Mouse (Mus musculus) midbrain, embryonic 10.5 days (tissue): ENCODE data around the gene Fermt2. TPM values are rescaled to one million over a fixed set of nuclear protein-coding genes. Genes with fewer than 3 reads are reported as not detected.

Experiments used
- DNase-seq: peaks from one replicate; pipeline ENCODE4 v3.0.0-alpha.2; 2017; ENCODE audit warnings: low spot score
- H3K27ac ChIP-seq: fragments of 300-500 bp; sonication (generic); replicated peaks from 2 replicates; pipeline ENCODE4 v1.5.1; 2016; ENCODE audit warnings: mild to moderate bottlenecking
- H3K27me3 ChIP-seq: fragments of 300-500 bp; sonication (generic); 2 replicates; pipeline ENCODE4 v1.6.1; 2016; ENCODE audit warnings: low read depth, mild to moderate bottlenecking; ENCODE audit not compliant: poor library complexity, severe bottlenecking
- H3K36me3 ChIP-seq: fragments of 300-500 bp; sonication (generic); 2 replicates; pipeline ENCODE4 v1.6.1; 2016; ENCODE audit warnings: mild to moderate bottlenecking, moderate library complexity
- H3K4me1 ChIP-seq: fragments of 300-500 bp; sonication (generic); 2 replicates; pipeline ENCODE4 v1.6.1; 2016
- H3K4me3 ChIP-seq: fragments of 300-500 bp; sonication (generic); 2 replicates; pipeline ENCODE4 v1.5.1; 2016; ENCODE audit warnings: mild to moderate bottlenecking, moderate library complexity
- H3K9me3 ChIP-seq: fragments of 300-500 bp; sonication (generic); replicated peaks from 2 replicates; pipeline ENCODE4 v1.6.1; 2016; ENCODE audit warnings: mild to moderate bottlenecking
- WGBS: fragments of 180-500 bp; shearing (Covaris S2); methylation state at CpG from one replicate; pipeline ENCODE4 v1.1.7; 2016; 5-methylcytosine and 5-hydroxymethylcytosine counted together
- polyA plus RNA-seq: library from polyadenylated mRNA; unstranded; fragments of >200 nt; fragmentation: Nextera tagmentation; extraction: Ambion mirVana; gene quantifications from 2 replicates; pipeline ENCODE4 v1.2.1, GENCODE M21; 2016

Fermt2 gene
- polyA plus RNA-seq, 1 experiment from 2014 or later, result 82.8 TPM

DNA sequence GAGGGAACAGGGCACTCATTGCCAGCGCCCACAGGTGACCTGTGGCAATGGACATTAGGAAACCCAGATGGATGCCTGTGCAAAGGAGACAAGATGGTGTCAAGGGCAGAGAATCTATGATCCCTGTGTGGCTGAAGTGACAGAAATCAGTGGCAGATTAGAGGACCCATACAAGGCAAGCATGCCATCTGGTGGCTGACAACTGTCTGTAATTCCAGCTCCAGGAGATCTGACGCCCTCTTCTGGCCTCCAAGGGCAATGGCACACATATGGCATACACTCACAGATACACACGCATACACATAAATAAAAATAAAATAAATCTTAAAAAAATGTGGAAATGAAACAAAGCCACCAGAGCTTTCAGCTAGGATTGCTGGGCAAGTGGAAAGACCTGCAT is 18.2 kb upstream of the Fermt2 start:
- H3K27me3 ChIP-seq, result no peaks in the 10 kb centered on the region
- 71% methylated on average over 3 of the region's 3 CpGs for WGBS
- no peak overlapping the region for H3K27ac ChIP-seq
- H3K9me3 ChIP-seq, result no peaks in the 10 kb centered on the region
- no peak for DNase-seq
- no peaks in the 10 kb centered on the region for H3K36me3 ChIP-seq
- H3K4me3 ChIP-seq, result no peak overlapping the region
- H3K4me1 ChIP-seq, result no peaks in the 10 kb centered on the region

DNA sequence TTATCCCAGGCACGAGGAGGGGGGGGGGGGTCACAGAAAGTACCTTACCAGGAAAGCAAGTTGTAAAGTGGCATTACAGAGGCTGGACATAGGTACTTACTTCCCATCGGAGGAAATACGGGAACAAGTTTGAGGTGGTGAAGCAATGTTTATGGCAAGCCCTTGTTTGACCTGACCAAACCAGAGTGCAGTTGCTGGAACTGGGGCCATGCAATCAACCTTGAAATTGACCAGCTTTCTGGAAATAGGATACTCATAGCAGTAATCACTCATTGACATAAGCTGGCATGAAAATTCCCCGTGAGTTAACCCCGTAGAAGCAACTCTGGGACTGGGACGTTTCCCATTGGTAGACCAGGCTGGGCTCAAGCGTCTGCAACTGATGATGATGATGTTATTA is 15.0 kb upstream of the Fermt2 start:
- no peak for DNase-seq
- Histone ChIP-seq H3K4me1 (peaks cover 2% of the 10 kb centered on the region; the same call in 1 of the 2 replicates), H3K36me3 (no peaks in the 10 kb centered on the region), H3K9me3 (no peaks in the 10 kb centered on the region), H3K4me3 (no peak overlapping the region), H3K27ac (no peak overlapping the region), H3K27me3 (no peaks in the 10 kb centered on the region)
- 92% methylated on average over 7 of the region's 7 CpGs for WGBS

DNA sequence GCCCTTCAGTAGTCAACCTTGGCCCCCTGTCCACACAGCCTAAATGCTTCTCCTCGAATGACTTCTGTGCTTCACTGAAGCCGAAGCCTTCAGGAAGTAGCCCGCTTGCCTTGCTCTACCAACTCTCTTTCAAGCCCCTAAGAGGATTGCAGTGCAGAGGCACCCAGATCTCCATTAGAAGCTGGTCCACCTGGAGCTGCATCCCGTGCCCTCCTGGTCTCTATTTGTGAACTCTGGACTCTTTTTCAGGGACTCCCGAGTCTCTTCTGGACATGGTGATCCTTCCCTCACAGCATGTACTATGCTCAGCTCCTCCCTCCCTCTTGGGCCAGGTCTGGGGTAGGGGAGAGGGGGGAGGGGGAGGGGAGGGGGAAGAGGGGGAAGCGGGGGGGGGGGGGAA is 14.1 kb upstream of the Fermt2 start:
- H3K4me1 ChIP-seq, result peaks cover 6% of the 10 kb centered on the region; the same call in 1 of the 2 replicates
- no peak overlapping the region for H3K27ac ChIP-seq
- 80% methylated on average over 5 of the region's 6 CpGs for WGBS
- no peaks in the 10 kb centered on the region for H3K27me3 ChIP-seq
- H3K36me3 ChIP-seq, result no peaks in the 10 kb centered on the region
- H3K9me3 ChIP-seq, result no peaks in the 10 kb centered on the region
- DNase-seq, result no peak
- no peak overlapping the region for H3K4me3 ChIP-seq

- peak overlapping the region; percentile 55 for H3K27ac ChIP-seq
- H3K27me3 ChIP-seq, result no peaks in the 10 kb centered on the region
- 44% methylated on average over 12 of the region's 12 CpGs for WGBS
- no peaks in the 10 kb centered on the region for H3K9me3 ChIP-seq
- no peaks in the 10 kb centered on the region for H3K36me3 ChIP-seq
- no peak overlapping the region for H3K4me3 ChIP-seq
- H3K4me1 ChIP-seq, result peaks cover 6% of the 10 kb centered on the region; the same call in 1 of the 2 replicates
- peak; percentile 70 for DNase-seq
Observed at GRCm38 (mm10) chr14:45539659-45540468, 9.9 kb upstream of the Fermt2 start.

- H3K36me3 ChIP-seq, result no peaks in the 10 kb centered on the region
- peak overlapping the region; percentile 85 for H3K4me3 ChIP-seq
- WGBS, result under 1% methylated on average over 37 of the region's 37 CpGs
- H3K27ac ChIP-seq, result peak overlapping the region; percentile 96
- H3K9me3 ChIP-seq, result no peaks in the 10 kb centered on the region
- H3K27me3 ChIP-seq, result no peaks in the 10 kb centered on the region
- H3K4me1 ChIP-seq, result peaks cover 29% of the 10 kb centered on the region
- DNase-seq, result no peak
Observed at GRCm38 (mm10) chr14:45530364-45531345, 737 bp upstream of the Fermt2 start.

DNA sequence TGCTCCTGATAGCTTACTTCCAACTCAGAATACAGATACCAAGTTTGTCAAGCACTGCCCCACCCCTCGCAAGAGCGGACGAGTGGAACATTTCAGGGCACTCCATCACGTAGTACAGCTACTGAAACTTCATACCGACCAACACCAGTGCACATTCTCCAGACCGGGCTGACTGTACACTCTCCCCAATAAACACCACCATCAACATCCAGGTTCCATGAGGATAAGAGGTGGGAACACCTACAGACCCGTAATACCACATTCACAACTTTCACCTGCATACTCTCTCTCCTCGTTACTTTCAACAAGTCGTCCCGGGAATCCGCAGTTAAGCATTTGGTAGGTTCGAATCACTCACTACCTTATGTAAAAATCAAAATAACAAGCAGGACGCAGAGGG is 1.1 kb downstream of the Fermt2 start:
- Histone ChIP-seq H3K9me3 (no peaks in the 10 kb centered on the region), H3K4me3 (peak overlapping the region; percentile 85), H3K4me1 (peaks cover 29% of the 10 kb centered on the region), H3K36me3 (0 out of 2 replicates have a peak, but pooled peaks cover 2% of the 10 kb centered on the region), H3K27ac (peak overlapping the region; percentile 96), H3K27me3 (no peaks in the 10 kb centered on the region)
- under 1% methylated on average over 13 of the region's 13 CpGs for WGBS
- peak; percentile 23 for DNase-seq

DNA sequence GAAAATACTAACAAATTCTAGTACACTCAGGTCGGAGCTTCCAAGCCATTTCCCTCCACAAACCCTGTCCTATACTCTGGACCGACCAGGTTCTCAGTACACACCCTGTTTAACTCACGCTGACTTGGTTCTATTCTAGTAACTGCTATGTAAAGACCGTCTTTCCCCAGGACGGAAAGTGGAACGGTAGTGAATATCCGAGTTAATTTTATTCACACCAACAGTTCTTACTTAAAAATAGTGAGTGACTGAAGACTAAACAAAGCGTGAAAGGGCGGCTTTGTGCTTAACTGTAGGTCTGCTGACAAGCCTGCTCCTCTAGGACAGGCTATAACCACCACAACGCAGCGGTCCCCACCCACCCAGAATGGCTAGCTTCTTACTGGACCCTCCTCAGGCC is 14.1 kb downstream of the Fermt2 start:
- H3K4me3 ChIP-seq, result no peak overlapping the region
- no peak for DNase-seq
- peaks cover 20% of the 10 kb centered on the region for H3K36me3 ChIP-seq
- H3K27me3 ChIP-seq, result no peaks in the 10 kb centered on the region
- WGBS, result 92% methylated on average over 11 of the region's 11 CpGs
- no peak overlapping the region for H3K27ac ChIP-seq
- H3K9me3 ChIP-seq, result no peaks in the 10 kb centered on the region
- 0 out of 2 replicates have a peak, but pooled peaks cover 3% of the 10 kb centered on the region for H3K4me1 ChIP-seq

- no peak overlapping the region for H3K27ac ChIP-seq
- H3K36me3 ChIP-seq, result peaks cover 20% of the 10 kb centered on the region
- no peak for DNase-seq
- 60% methylated on average over 4 of the region's 4 CpGs for WGBS
- H3K27me3 ChIP-seq, result no peaks in the 10 kb centered on the region
- H3K9me3 ChIP-seq, result no peaks in the 10 kb centered on the region
- no peak overlapping the region for H3K4me3 ChIP-seq
- peaks cover 28% of the 10 kb centered on the region for H3K4me1 ChIP-seq
Observed at GRCm38 (mm10) chr14:45510787-45511186, 19.1 kb downstream of the Fermt2 start.

- Histone ChIP-seq H3K27ac (0 out of 2 replicates have a peak overlapping the region, but pooled peaks have one; percentile 61), H3K27me3 (no peaks in the 10 kb centered on the region), H3K4me1 (peaks cover 28% of the 10 kb centered on the region), H3K36me3 (peaks cover 35% of the 10 kb centered on the region), H3K4me3 (no peak overlapping the region), H3K9me3 (no peaks in the 10 kb centered on the region)
- 75% methylated on average over 4 of the region's 4 CpGs for WGBS
- no peak for DNase-seq
Observed at GRCm38 (mm10) chr14:45507923-45508322, 22.0 kb downstream of the Fermt2 start.

GRCm38 (mm10) chr14:45507447-45507846 is 22.5 kb downstream of the Fermt2 start:
- WGBS, result 75% methylated on average over 3 of the region's 3 CpGs
- Histone ChIP-seq H3K9me3 (no peaks in the 10 kb centered on the region), H3K27ac (peak overlapping the region; percentile 61; the same call in 1 of the 2 replicates), H3K4me1 (peaks cover 28% of the 10 kb centered on the region), H3K36me3 (peaks cover 36% of the 10 kb centered on the region), H3K4me3 (no peak overlapping the region), H3K27me3 (no peaks in the 10 kb centered on the region)
- no peak for DNase-seq

DNA sequence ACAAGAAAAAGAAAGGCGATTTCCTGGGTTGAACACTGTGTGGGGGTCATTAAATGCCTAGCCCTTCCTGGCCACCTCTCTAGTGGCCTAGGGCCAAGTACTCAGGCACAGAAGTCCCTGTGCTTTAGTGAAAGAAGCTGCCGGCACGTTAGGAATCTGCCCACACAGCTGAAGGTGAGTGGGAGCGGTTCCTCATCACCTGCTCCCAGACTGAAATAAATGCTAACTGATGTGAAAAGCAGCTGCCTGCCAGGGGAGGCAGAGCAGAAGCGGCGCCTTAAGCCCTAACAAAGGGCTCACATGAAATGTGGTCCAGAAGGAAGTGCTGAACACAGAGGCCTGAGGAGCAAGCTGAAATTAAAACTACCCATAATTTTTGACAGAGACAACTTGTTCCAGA is 22.9 kb downstream of the Fermt2 start:
- no peak for DNase-seq

GRCm38 (mm10) chr14:45506165-45506564 is 23.8 kb downstream of the Fermt2 start:
- no peak overlapping the region for H3K27ac ChIP-seq
- H3K4me3 ChIP-seq, result no peak overlapping the region
- H3K9me3 ChIP-seq, result no peaks in the 10 kb centered on the region
- no peak for DNase-seq
- 96% methylated on average over 4 of the region's 4 CpGs for WGBS
- peaks cover 28% of the 10 kb centered on the region for H3K4me1 ChIP-seq
- H3K27me3 ChIP-seq, result no peaks in the 10 kb centered on the region
- peaks cover 39% of the 10 kb centered on the region for H3K36me3 ChIP-seq

More for the DNA sequence above, 22.9 kb downstream of the Fermt2 start:
- Histone ChIP-seq H3K4me1 (peaks cover 28% of the 10 kb centered on the region), H3K9me3 (no peaks in the 10 kb centered on the region), H3K36me3 (peaks cover 39% of the 10 kb centered on the region), H3K27ac (peak overlapping the region; percentile 61), H3K4me3 (no peak overlapping the region), H3K27me3 (no peaks in the 10 kb centered on the region)
- WGBS, result 48% methylated on average over 6 of the region's 6 CpGs
